Mouse (Mus musculus) monocyte, adult 5-6 weeks (primary cell): ENCODE results near the gene Kcnj8. TPM values are rescaled to one million over a fixed set of nuclear protein-coding genes. Genes with fewer than 3 reads are reported as not detected.

Experiments
- ATAC-seq: fragments of 153-309, 156-312 bp; replicated peaks from 2 replicates; pipeline ENCODE4 v1.8.0; 2017; ENCODE audit warnings: mild to moderate bottlenecking; ENCODE audit not compliant: low TSS enrichment, insufficient number of reproducible peaks, severe bottlenecking, poor library complexity, low FRiP score
- total RNA-seq: library from RNA; stranded (forward); fragments of 200-1000, 200-491, 200-594 nt; gene quantifications from 3 replicates; pipeline ENCODE4 v1.2.3, GENCODE M21; 2017

Gene Kcnj8
- total RNA-seq, 1 experiment from 2014 or later, result 23.1 TPM

GRCm38 (mm10) chr6:142558076-142558475 lies 13.3 kb downstream of the Kcnj8 start:
- no peak for ATAC-seq

- ATAC-seq, result no peak
Observed at GRCm38 (mm10) chr6:142555988-142556387, 15.4 kb downstream of the Kcnj8 start.

GRCm38 (mm10) chr6:142551482-142551881 lies 19.9 kb downstream of the Kcnj8 start:
- no peak for ATAC-seq

GRCm38 (mm10) chr6:142550871-142551270 lies 20.5 kb downstream of the Kcnj8 start:
- ATAC-seq, result no peak

- ATAC-seq, result no peak
Observed at GRCm38 (mm10) chr6:142548377-142548776, 23.0 kb downstream of the Kcnj8 start.

GRCm38 (mm10) chr6:142545132-142545531 lies 26.3 kb downstream of the Kcnj8 start:
- no peak for ATAC-seq

GRCm38 (mm10) chr6:142543648-142544047 lies 27.8 kb downstream of the Kcnj8 start:
- no peak for ATAC-seq

GRCm38 (mm10) chr6:142542800-142543175 lies 28.6 kb downstream of the Kcnj8 start:
- no peak for ATAC-seq

- ATAC-seq, result no peak
Observed at GRCm38 (mm10) chr6:142542082-142542799, 29.2 kb downstream of the Kcnj8 start.

- ATAC-seq, result no peak
Observed at GRCm38 (mm10) chr6:142540561-142541160, 30.8 kb downstream of the Kcnj8 start.

GRCm38 (mm10) chr6:142540131-142540530 lies 31.3 kb downstream of the Kcnj8 start:
- ATAC-seq, result no peak

GRCm38 (mm10) chr6:142538503-142538902 lies 32.9 kb downstream of the Kcnj8 start:
- peak; percentile 34 for ATAC-seq

- no peak for ATAC-seq
Observed at GRCm38 (mm10) chr6:142533412-142533811, 38.0 kb downstream of the Kcnj8 start.

- no peak for ATAC-seq
Observed at GRCm38 (mm10) chr6:142532686-142533085, 38.7 kb downstream of the Kcnj8 start.

GRCm38 (mm10) chr6:142532141-142532540 lies 39.3 kb downstream of the Kcnj8 start:
- no peak for ATAC-seq

- no peak for ATAC-seq
Observed at GRCm38 (mm10) chr6:142530378-142530777, 41.0 kb downstream of the Kcnj8 start.

- no peak for ATAC-seq
Observed at GRCm38 (mm10) chr6:142529680-142530079, 41.7 kb downstream of the Kcnj8 start.

- ATAC-seq, result no peak
Observed at GRCm38 (mm10) chr6:142527931-142528562, 43.4 kb downstream of the Kcnj8 start.

- ATAC-seq, result no peak; the same call in 1 of the 2 replicates
Observed at GRCm38 (mm10) chr6:142524635-142525308, 46.6 kb downstream of the Kcnj8 start.
